Mouse (Mus musculus) embryonic facial prominence, embryonic 12.5 days (tissue): ENCODE data around the gene Epx. TPM values are rescaled to one million over a fixed set of nuclear protein-coding genes. Genes with fewer than 3 reads are reported as not detected.

Experiments
- ATAC-seq: fragments of 200-750 bp; cut with Nextera tagmentation; 2 replicates; pipeline ENCODE4 v1.8.0; 2017; ENCODE audit not compliant: insufficient number of reproducible peaks, insufficient read depth, low FRiP score, low TSS enrichment
- H3K27ac ChIP-seq: fragments of 300-500 bp; sonication (generic); 2 replicates; pipeline ENCODE4 v1.5.1; 2016; ENCODE audit warnings: mild to moderate bottlenecking
- H3K27me3 ChIP-seq: fragments of 300-500 bp; sonication (generic); 2 replicates; pipeline ENCODE4 v1.6.1; 2016; ENCODE audit warnings: mild to moderate bottlenecking, moderate library complexity
- H3K36me3 ChIP-seq: fragments of 300-500 bp; sonication (generic); 2 replicates; pipeline ENCODE4 v1.6.1; 2016; ENCODE audit warnings: mild to moderate bottlenecking
- H3K4me1 ChIP-seq: fragments of 300-500 bp; sonication (generic); 2 replicates; pipeline ENCODE4 v1.6.1; 2016
- H3K4me2 ChIP-seq: fragments of 300-500 bp; sonication (generic); replicated peaks from 2 replicates; pipeline ENCODE4 v1.6.1; 2016; ENCODE audit warnings: mild to moderate bottlenecking, moderate library complexity
- H3K4me3 ChIP-seq: fragments of 300-500 bp; sonication (generic); 2 replicates; pipeline ENCODE4 v1.5.1; 2016; ENCODE audit warnings: mild to moderate bottlenecking
- H3K9ac ChIP-seq: fragments of 300-500 bp; sonication (generic); 2 replicates; pipeline ENCODE4 v1.6.1; 2016; ENCODE audit warnings: mild to moderate bottlenecking, moderate library complexity
- H3K9me3 ChIP-seq: fragments of 300-500 bp; sonication (generic); 2 replicates; pipeline ENCODE4 v1.6.1; 2016; ENCODE audit warnings: mild to moderate bottlenecking, moderate library complexity
- WGBS: fragments of 180-500 bp; shearing (Covaris S2); methylation state at CpG from one replicate; pipeline ENCODE4 v1.1.7; 2016; 5-methylcytosine and 5-hydroxymethylcytosine counted together
- polyA plus RNA-seq: library from polyadenylated mRNA; unstranded; fragments of >200 nt; fragmentation: Nextera tagmentation; extraction: Ambion mirVana; gene quantifications from 2 replicates; pipeline ENCODE4 v1.2.1, GENCODE M21; 2016

The Epx gene
- polyA plus RNA-seq, result not detected in 2 replicates

DNA sequence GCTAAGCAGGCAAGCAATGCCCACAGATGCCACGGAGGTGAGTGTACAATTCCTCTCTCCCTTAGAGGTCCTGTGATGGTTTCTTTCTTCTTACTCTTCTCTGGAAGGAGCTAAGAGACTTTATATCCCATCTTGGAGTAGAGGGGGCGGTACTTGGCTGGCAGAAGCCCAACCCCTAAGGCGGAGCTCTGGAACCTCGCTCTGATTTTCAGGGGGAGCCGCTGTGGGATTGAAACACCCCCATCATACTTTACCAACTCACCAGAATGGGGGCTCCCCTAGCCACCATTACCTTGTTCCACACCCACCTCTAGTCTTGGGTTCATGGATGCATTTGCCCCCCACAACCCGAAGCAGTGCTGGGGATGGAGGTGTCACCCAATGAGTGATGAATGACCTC lies at the start of gene Epx:
TSS of gene Epx (minus strand) at position 101 of the 400 bp plus-strand sequence.
- no peak within 1 kb of the TSS for H3K9ac ChIP-seq
- ATAC-seq, result no peak
- H3K27me3 ChIP-seq, result no peaks in the 10 kb centered on the region
- H3K9me3 ChIP-seq, result no peaks in the 10 kb centered on the region
- no peak within 1 kb of the TSS for H3K27ac ChIP-seq
- no peaks in the 10 kb centered on the region for H3K4me1 ChIP-seq
- WGBS, result 78% methylated on average over 6 of the region's 6 CpGs
- H3K4me3 ChIP-seq, result no peak within 1 kb of the TSS
- H3K4me2 ChIP-seq, result no peak within 1 kb of the TSS
- H3K36me3 ChIP-seq, result no peaks in the 10 kb centered on the region

GRCm38 (mm10) chr11:87920966-87921365 lies 45.6 kb upstream of the Epx start, which contains the start of gene Olfr464:
Gene Olfr464, minus strand, starts transcription at chr11:87920967.
- Histone ChIP-seq H3K4me3 (no peak within 1 kb of the TSS), H3K27ac (no peak within 1 kb of the TSS), H3K36me3 (no peaks in the 10 kb centered on the region), H3K4me2 (no peak within 1 kb of the TSS), H3K4me1 (no peaks in the 10 kb centered on the region), H3K9me3 (no peaks in the 10 kb centered on the region), H3K27me3 (no peaks in the 10 kb centered on the region), H3K9ac (no peak within 1 kb of the TSS)
- ATAC-seq, result no peak
- 31% methylated on average over 5 of the region's 5 CpGs for WGBS

DNA sequence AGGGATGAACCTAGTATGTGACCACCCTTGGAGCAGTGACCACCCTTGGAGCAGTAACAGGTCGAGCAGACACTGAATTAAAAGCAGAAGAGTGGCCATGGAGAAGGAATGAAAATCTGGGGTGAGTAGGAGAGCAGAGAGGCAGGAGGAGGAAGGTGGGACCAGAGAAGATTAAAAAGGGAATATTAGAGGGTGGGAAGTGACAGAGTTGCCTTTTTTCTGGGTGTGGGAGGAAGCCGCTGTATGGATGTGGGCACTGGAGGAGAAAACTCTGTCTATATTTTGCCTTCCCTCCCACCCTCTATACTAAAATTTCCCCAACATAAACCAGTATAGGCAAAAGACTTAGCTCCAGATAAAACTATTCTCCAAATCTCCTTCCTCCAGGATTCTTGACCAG lies 45.0 kb upstream of the Epx start:
- H3K9me3 ChIP-seq, result no peaks in the 10 kb centered on the region
- 70% methylated on average over 2 of the region's 2 CpGs for WGBS
- no peak for ATAC-seq
- H3K27me3 ChIP-seq, result no peaks in the 10 kb centered on the region
- H3K36me3 ChIP-seq, result no peaks in the 10 kb centered on the region
- H3K4me3 ChIP-seq, result no peak overlapping the region
- H3K4me1 ChIP-seq, result no peaks in the 10 kb centered on the region
- no peak overlapping the region for H3K4me2 ChIP-seq
- no peak overlapping the region for H3K9ac ChIP-seq
- H3K27ac ChIP-seq, result no peak overlapping the region

GRCm38 (mm10) chr11:87916005-87916404 lies 40.7 kb upstream of the Epx start:
- ATAC-seq, result no peak
- 92% methylated on average over 1 of the region's 1 CpGs for WGBS

DNA sequence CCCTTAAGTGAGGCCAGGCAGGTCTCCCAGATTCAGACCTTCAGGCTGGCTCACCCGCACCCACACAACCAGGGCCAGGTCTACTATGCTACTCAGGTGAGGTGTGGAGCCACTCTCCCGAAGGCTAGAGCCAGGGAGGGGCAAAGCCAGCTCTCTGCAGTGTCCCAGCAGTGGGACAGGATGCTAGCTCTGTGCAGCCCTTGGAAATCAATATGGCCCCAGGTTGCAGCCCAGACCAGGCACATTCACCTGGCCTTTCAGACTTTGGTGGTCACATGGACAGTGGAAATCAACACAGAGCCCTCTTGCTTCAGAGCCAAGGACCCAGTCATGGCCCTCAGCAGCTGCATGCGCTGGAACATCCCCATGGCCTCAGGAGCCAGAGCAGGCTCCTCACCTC lies 29.0 kb upstream of the Epx start:
- no peaks in the 10 kb centered on the region for H3K36me3 ChIP-seq
- ATAC-seq, result no peak
- H3K4me2 ChIP-seq, result no peak overlapping the region
- no peaks in the 10 kb centered on the region for H3K4me1 ChIP-seq
- H3K4me3 ChIP-seq, result no peak overlapping the region
- H3K27ac ChIP-seq, result no peak overlapping the region
- WGBS, result 71% methylated on average over 3 of the region's 3 CpGs
- H3K27me3 ChIP-seq, result 0 out of 2 replicates have a peak, but pooled peaks cover 4% of the 10 kb centered on the region
- no peak overlapping the region for H3K9ac ChIP-seq
- H3K9me3 ChIP-seq, result no peaks in the 10 kb centered on the region

More at GRCm38 (mm10) chr11:87916005-87916404, 40.7 kb upstream of the Epx start:
- no peaks in the 10 kb centered on the region for H3K27me3 ChIP-seq
- no peak overlapping the region for H3K9ac ChIP-seq
- no peaks in the 10 kb centered on the region for H3K4me1 ChIP-seq
- H3K9me3 ChIP-seq, result no peaks in the 10 kb centered on the region
- H3K4me2 ChIP-seq, result no peak overlapping the region
- H3K27ac ChIP-seq, result no peak overlapping the region
- H3K4me3 ChIP-seq, result no peak overlapping the region
- H3K36me3 ChIP-seq, result no peaks in the 10 kb centered on the region

DNA sequence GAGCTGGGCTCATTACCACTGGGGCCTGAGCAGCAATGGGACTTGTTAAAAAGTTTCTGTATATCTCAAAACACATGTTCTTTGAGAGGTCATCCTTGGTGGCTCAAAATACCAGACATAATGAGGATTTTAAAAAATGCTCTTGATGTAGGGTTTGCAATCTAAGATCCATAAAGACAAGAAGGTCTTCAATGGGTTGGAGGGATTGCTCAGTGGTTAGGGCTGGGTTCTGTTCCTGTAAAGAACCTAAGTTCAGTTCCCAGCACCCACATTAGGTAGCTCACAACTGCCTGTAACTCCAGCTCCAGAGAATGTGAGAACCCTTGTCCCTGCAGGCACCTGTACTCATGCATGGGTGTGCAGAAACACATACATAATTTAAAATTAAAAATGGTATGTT lies 22.0 kb upstream of the Epx start, which contains the start of gene Olfr463:
TSS of gene Olfr463 (minus strand) at position 101 of the 400 bp plus-strand sequence.
- Histone ChIP-seq H3K4me3 (no peak within 1 kb of the TSS), H3K9ac (no peak within 1 kb of the TSS), H3K9me3 (no peaks in the 10 kb centered on the region), H3K4me2 (no peak within 1 kb of the TSS), H3K27me3 (peaks cover 6% of the 10 kb centered on the region; the same call in 1 of the 2 replicates), H3K27ac (no peak within 1 kb of the TSS), H3K4me1 (no peaks in the 10 kb centered on the region), H3K36me3 (no peaks in the 10 kb centered on the region)
- no peak for ATAC-seq

- ATAC-seq, result no peak
- Histone ChIP-seq H3K4me3 (no peak within 1 kb of the TSS), H3K9me3 (no peaks in the 10 kb centered on the region), H3K27me3 (no peaks in the 10 kb centered on the region), H3K27ac (no peak within 1 kb of the TSS), H3K4me1 (no peaks in the 10 kb centered on the region), H3K4me2 (no peak within 1 kb of the TSS), H3K9ac (no peak within 1 kb of the TSS), H3K36me3 (no peaks in the 10 kb centered on the region)
- 86% methylated on average over 6 of the region's 6 CpGs for WGBS
Observed at GRCm38 (mm10) chr11:87892168-87892567, 16.8 kb upstream of the Epx start, which contains the start of gene Olfr462. Gene Olfr462, minus strand, starts transcription at chr11:87892268.

DNA sequence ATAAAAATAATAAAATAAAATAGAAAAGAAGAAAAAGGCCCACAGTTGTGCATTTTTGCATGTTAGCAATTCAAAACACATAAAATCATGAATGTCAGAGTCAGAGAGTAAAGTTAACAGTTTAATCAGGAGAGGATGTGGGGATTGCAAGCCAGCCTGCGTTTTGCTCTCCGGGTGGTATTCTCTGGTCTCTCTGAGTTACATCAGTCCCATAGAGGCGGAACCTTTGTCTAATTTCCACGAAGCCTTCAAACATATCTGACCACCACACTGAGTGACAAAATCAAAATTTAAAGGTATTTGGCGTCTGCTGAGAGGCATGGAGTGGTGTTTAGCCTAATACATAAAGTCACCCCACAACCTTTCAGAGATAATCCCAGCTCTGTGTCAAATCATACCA lies 9.5 kb upstream of the Epx start:
- no peak for ATAC-seq
- H3K4me2 ChIP-seq, result no peak overlapping the region
- WGBS, result 73% methylated on average over 5 of the region's 5 CpGs
- no peaks in the 10 kb centered on the region for H3K9me3 ChIP-seq
- H3K27me3 ChIP-seq, result no peaks in the 10 kb centered on the region
- no peaks in the 10 kb centered on the region for H3K36me3 ChIP-seq
- H3K4me3 ChIP-seq, result no peak overlapping the region
- H3K27ac ChIP-seq, result no peak overlapping the region
- H3K4me1 ChIP-seq, result no peaks in the 10 kb centered on the region
- no peak overlapping the region for H3K9ac ChIP-seq

- Histone ChIP-seq H3K4me2 (no peak overlapping the region), H3K27ac (no peak overlapping the region), H3K4me3 (no peak overlapping the region), H3K36me3 (no peaks in the 10 kb centered on the region), H3K9me3 (no peaks in the 10 kb centered on the region), H3K9ac (no peak overlapping the region), H3K27me3 (no peaks in the 10 kb centered on the region), H3K4me1 (no peaks in the 10 kb centered on the region)
- no peak for ATAC-seq
- WGBS, result 37% methylated on average over 5 of the region's 5 CpGs
Observed at GRCm38 (mm10) chr11:87883493-87883892, 8.2 kb upstream of the Epx start.

- Histone ChIP-seq H3K9me3 (no peaks in the 10 kb centered on the region), H3K27ac (no peak overlapping the region), H3K4me2 (no peak overlapping the region), H3K4me1 (no peaks in the 10 kb centered on the region), H3K36me3 (no peaks in the 10 kb centered on the region), H3K27me3 (no peaks in the 10 kb centered on the region), H3K4me3 (no peak overlapping the region), H3K9ac (no peak overlapping the region)
- ATAC-seq, result no peak
- WGBS, result 65% methylated on average over 4 of the region's 4 CpGs
Observed at GRCm38 (mm10) chr11:87881714-87882113, 6.4 kb upstream of the Epx start.

GRCm38 (mm10) chr11:87879826-87880225 lies 4.5 kb upstream of the Epx start:
- H3K4me2 ChIP-seq, result no peak overlapping the region

GRCm38 (mm10) chr11:87871766-87872165 lies 3.6 kb downstream of the Epx start:
- ATAC-seq, result no peak

More at GRCm38 (mm10) chr11:87879826-87880225, 4.5 kb upstream of the Epx start:
- no peak overlapping the region for H3K9ac ChIP-seq
- no peak for ATAC-seq
- no peaks in the 10 kb centered on the region for H3K27me3 ChIP-seq
- H3K36me3 ChIP-seq, result no peaks in the 10 kb centered on the region
- no peaks in the 10 kb centered on the region for H3K9me3 ChIP-seq
- no peak overlapping the region for H3K4me3 ChIP-seq
- 74% methylated on average over 9 of the region's 9 CpGs for WGBS
- no peak overlapping the region for H3K27ac ChIP-seq
- H3K4me1 ChIP-seq, result no peaks in the 10 kb centered on the region

DNA sequence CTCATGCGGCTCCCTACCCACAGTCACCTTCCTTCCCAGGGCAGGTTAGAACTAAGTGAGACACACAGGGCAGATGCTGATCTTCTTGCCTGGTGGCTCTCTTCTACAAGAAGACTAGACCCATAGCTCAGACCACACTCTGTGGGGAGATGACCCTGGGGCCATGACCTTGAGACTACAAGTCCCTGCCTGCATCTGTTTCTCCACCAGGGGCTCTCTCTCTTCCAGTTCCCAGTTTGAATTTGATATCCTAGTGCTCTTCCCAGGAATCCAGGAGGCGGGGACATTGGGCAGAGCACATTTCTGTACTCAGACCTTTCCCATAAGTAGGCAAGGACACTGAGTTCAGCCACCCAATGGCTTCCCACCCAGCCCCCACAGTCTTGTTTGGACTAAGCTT lies 5.2 kb downstream of the Epx start:
- H3K27ac ChIP-seq, result no peak overlapping the region
- H3K9ac ChIP-seq, result no peak overlapping the region
- ATAC-seq, result no peak
- no peaks in the 10 kb centered on the region for H3K9me3 ChIP-seq
- no peaks in the 10 kb centered on the region for H3K4me1 ChIP-seq
- WGBS, result 76% methylated on average over 2 of the region's 2 CpGs
- H3K36me3 ChIP-seq, result no peaks in the 10 kb centered on the region
- H3K4me3 ChIP-seq, result no peak overlapping the region
- no peaks in the 10 kb centered on the region for H3K27me3 ChIP-seq
- H3K4me2 ChIP-seq, result no peak overlapping the region

More at GRCm38 (mm10) chr11:87871766-87872165, 3.6 kb downstream of the Epx start:
- Histone ChIP-seq H3K4me3 (no peak overlapping the region), H3K4me1 (no peaks in the 10 kb centered on the region), H3K36me3 (no peaks in the 10 kb centered on the region), H3K27ac (no peak overlapping the region), H3K27me3 (no peaks in the 10 kb centered on the region), H3K9ac (no peak overlapping the region), H3K9me3 (no peaks in the 10 kb centered on the region), H3K4me2 (no peak overlapping the region)
- WGBS, result 48% methylated on average over 8 of the region's 8 CpGs
